Comparison of ENCODE assay signal across 8 mouse cellular contexts in the genomic region with DNA sequence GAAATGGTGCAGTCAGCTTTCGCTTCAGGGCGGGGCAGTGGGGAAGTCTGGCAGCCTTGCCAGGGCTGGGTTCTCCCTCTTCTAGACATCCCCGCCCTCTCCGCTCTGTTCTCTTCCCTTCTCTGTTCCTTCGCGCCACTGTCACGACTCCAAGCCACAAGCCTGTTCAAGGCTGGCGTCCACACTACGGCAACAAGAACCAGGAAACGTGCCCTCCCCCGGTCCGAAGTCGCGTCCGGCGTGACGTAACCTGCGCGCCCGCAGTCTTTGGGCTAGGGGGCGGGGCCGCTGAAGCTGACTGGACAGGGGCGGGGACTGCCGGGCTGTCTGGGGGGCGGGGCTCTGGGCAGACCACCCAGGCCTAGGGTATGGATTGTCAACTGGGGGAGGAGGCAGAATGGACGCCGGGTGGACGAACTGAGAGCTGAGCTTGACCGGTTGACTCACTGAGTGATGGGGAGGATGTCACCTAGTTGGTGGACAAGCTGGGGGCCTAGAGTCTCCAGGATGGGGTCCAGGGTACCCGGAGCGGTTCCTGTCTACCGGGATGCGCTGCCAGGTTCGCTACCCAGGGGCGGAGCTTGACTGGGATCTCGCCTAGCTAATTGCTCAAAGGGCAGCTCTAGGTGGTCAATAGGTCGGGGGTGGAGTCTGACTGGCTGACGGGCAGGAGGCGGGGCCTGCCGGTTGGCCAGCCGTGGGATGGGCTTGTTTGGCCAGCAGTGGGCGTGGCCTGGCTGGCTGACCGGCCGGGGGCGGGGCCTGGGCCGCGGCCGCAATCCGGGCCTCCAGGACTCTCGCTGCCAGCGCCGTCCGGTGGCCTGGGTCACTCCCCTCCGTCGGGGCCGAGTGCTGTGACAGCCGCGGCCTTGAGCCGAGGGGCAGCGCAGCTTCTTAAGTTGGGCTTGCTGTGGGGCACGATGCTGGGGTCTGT. TPM values are rescaled to one million over a fixed set of nuclear protein-coding genes. Genes with fewer than 3 reads are reported as not detected.
DNase-seq lines count a peak whose midpoint lies in the region; ATAC-seq and TF ChIP-seq lines count a peak whose summit lies in the region.

Gene Slc35f5, plus strand, starts transcription at position 337 of the 934 bp plus-strand sequence.

- in situ Hi-C loops in ES-E14 (cut with MboI; ENCODE audit: low sequenced_read_pairs in 2 of 2, unreplicated experiment in 2 of 2) = no loop called here

- peak; percentile 63; the same call in 1 of the 2 replicates for TF ChIP-seq POLR2A in olfactory bulb, adult 2 months (IDR thresholded peaks at IDR 0.05; ENCODE audit: insufficient read depth, low read depth, low read length)
- no peak for TF ChIP-seq POLR2A in thymus, adult 2 months (IDR thresholded peaks at IDR 0.05; ENCODE audit: control insufficient read depth, extremely low read depth, insufficient read depth, low read length, poor library complexity)

- intact Hi-C loops in heart, postnatal 36 days (cut with DNase I) = loop anchor here (1.0 to 2.0 kb wide), 2 partner anchors 42 to 124 kb away; no protein-coding TSS in a partner anchor

- peak within 1 kb of the TSS; percentile 71 to 92 for H3K4me3 ChIP-seq in ES-E14 (ENCODE audit: insufficient read depth in 1 of 2, low read depth in 1 of 2, low read length in 2 of 2, poor library complexity in 1 of 2, severe bottlenecking in 1 of 2)
- H3K4me3 ChIP-seq in forebrain, embryonic 16.5 days (replicated peaks; ENCODE audit: low read length) = peak within 1 kb of the TSS; percentile 92
- H3K4me3 ChIP-seq in layer of hippocampus, adult 2 months = peak within 1 kb of the TSS; percentile 80
- peak within 1 kb of the TSS; percentile 80 for H3K4me3 ChIP-seq in lung, embryonic 14.5 days (ENCODE audit: low read depth, low read length)
- peak within 1 kb of the TSS; percentile 68 for H3K4me3 ChIP-seq in olfactory bulb, adult 2 months (ENCODE audit: insufficient read depth, low read depth, low read length)
- H3K4me3 ChIP-seq in thymus, adult 2 months (ENCODE audit: control insufficient read depth, insufficient read depth, low read length) = peak within 1 kb of the TSS; percentile 54

- peak; percentile 79 for DNase-seq in ES-E14 (ENCODE audit: low read depth, low spot score)
- DNase-seq in cerebellum, adult 11-12 months = peak; percentile 98
- DNase-seq in heart, postnatal 36 days = peak; percentile 98 to 99
- DNase-seq in layer of hippocampus, adult 2 months (ENCODE audit: low spot score in 2 of 2) = peak; percentile 91 to 93
- DNase-seq in lung, embryonic 14.5 days = peak; percentile 98
- peak; percentile 73 for DNase-seq in thymus, adult 2 months

- H3K4me2 ChIP-seq in forebrain, embryonic 16.5 days (ENCODE audit: low read length) = peak within 1 kb of the TSS; percentile 79
- peak within 1 kb of the TSS; percentile 74 for H3K4me2 ChIP-seq in lung, embryonic 14.5 days

- H3K9ac ChIP-seq in ES-E14 (ENCODE audit: insufficient read depth, low read depth, low read length, poor library complexity, severe bottlenecking) = peak within 1 kb of the TSS; percentile 75
- peak within 1 kb of the TSS; percentile 89 for H3K9ac ChIP-seq in forebrain, embryonic 16.5 days (replicated peaks; ENCODE audit: low read depth, low read length)
- H3K9ac ChIP-seq in lung, embryonic 14.5 days = peak within 1 kb of the TSS; percentile 88

- peak; percentile 95 for ATAC-seq in forebrain, embryonic 16.5 days
- peak; percentile 94 for ATAC-seq in lung, embryonic 14.5 days (ENCODE audit: insufficient read depth)

- H3K27me3 ChIP-seq in forebrain, embryonic 16.5 days (replicated peaks; ENCODE audit: control insufficient read depth, insufficient read depth, low read length) = no peaks in the 10 kb centered on the region
- H3K27me3 ChIP-seq in lung, embryonic 14.5 days (ENCODE audit: insufficient read depth, low read length) = no peaks in the 10 kb centered on the region
- H3K27me3 ChIP-seq in thymus, adult 2 months (ENCODE audit: control insufficient read depth, insufficient read depth, low read length) = no peaks in the 10 kb centered on the region; the same call in 1 of the 2 replicates

- no peaks in the 10 kb centered on the region for H3K9me3 ChIP-seq in ES-E14 (ENCODE audit: control insufficient read depth, insufficient read depth, low read depth, low read length)
- H3K9me3 ChIP-seq in forebrain, embryonic 16.5 days (ENCODE audit: control insufficient read depth, low read length) = no peaks in the 10 kb centered on the region
- H3K9me3 ChIP-seq in lung, embryonic 14.5 days (ENCODE audit: low read depth, low read length) = no peaks in the 10 kb centered on the region

- H3K27ac ChIP-seq in ES-E14 (ENCODE audit: insufficient read depth, low read depth, low read length, poor library complexity, severe bottlenecking) = no peak within 1 kb of the TSS; the same call in 1 of the 2 replicates
- peak within 1 kb of the TSS; percentile 87 for H3K27ac ChIP-seq in forebrain, embryonic 16.5 days (ENCODE audit: low read length)
- peak within 1 kb of the TSS; percentile 88 for H3K27ac ChIP-seq in layer of hippocampus, adult 2 months
- peak within 1 kb of the TSS; percentile 94 for H3K27ac ChIP-seq in lung, embryonic 14.5 days (ENCODE audit: low read depth)
- H3K27ac ChIP-seq in olfactory bulb, adult 2 months (ENCODE audit: insufficient read depth, low read depth, low read length) = peak within 1 kb of the TSS; percentile 52
- H3K27ac ChIP-seq in thymus, adult 2 months (ENCODE audit: control insufficient read depth, insufficient read depth, low read length) = no peak within 1 kb of the TSS

- H3K36me3 ChIP-seq in ES-E14 (ENCODE audit: control insufficient read depth, insufficient read depth, low read length, poor library complexity, severe bottlenecking) = no peaks in the 10 kb centered on the region
- no peaks in the 10 kb centered on the region for H3K36me3 ChIP-seq in forebrain, embryonic 16.5 days (ENCODE audit: control insufficient read depth, insufficient read depth)
- 0 out of 2 replicates have a peak, but pooled peaks cover 3% of the 10 kb centered on the region for H3K36me3 ChIP-seq in lung, embryonic 14.5 days (ENCODE audit: insufficient read depth)
- no peaks in the 10 kb centered on the region for H3K36me3 ChIP-seq in thymus, adult 2 months (ENCODE audit: control insufficient read depth, insufficient read depth, low read length)

- TF ChIP-seq CTCF in layer of hippocampus, adult 2 months (conservative IDR thresholded peaks at IDR 0.05) = peak; percentile 10; the same call in 1 of the 2 replicates
- no peak for TF ChIP-seq CTCF in lung, embryonic 14.5 days (IDR thresholded peaks at IDR 0.05; ENCODE audit: low read depth)
- no peak for TF ChIP-seq CTCF in olfactory bulb, adult 2 months (IDR thresholded peaks at IDR 0.05; ENCODE audit: insufficient read depth, low read depth, low read length)
- no peak for TF ChIP-seq CTCF in thymus, adult 2 months (IDR thresholded peaks at IDR 0.05; ENCODE audit: borderline replicate concordance, control insufficient read depth, extremely low read depth, insufficient read depth, low read length, poor library complexity)

- under 1% methylated on average over 61 of the region's 61 CpGs for WGBS in forebrain, embryonic 16.5 days
- WGBS in lung, embryonic 14.5 days = under 1% methylated on average over 61 of the region's 61 CpGs
- under 1% methylated on average over 61 of the region's 61 CpGs for WGBS in olfactory bulb, adult 2 months
- WGBS in thymus, adult 2 months = under 1% methylated on average over 60 of the region's 61 CpGs

- H3K4me1 ChIP-seq in ES-E14 (ENCODE audit: control insufficient read depth in 2 of 2, insufficient read depth in 2 of 2, low read length in 2 of 2, poor library complexity in 1 of 2) = peaks cover 3 to 4% of the 10 kb centered on the region in 2 experiments; a peak in 2 of 4 replicates
- peaks cover 13% of the 10 kb centered on the region for H3K4me1 ChIP-seq in forebrain, embryonic 16.5 days (replicated peaks; ENCODE audit: control insufficient read depth, insufficient read depth, low read length)
- no peaks in the 10 kb centered on the region; the same call in 1 of the 2 replicates for H3K4me1 ChIP-seq in lung, embryonic 14.5 days (ENCODE audit: insufficient read depth)
- H3K4me1 ChIP-seq in olfactory bulb, adult 2 months (ENCODE audit: control insufficient read depth, insufficient read depth, low read length) = no peaks in the 10 kb centered on the region
- peaks cover 10% of the 10 kb centered on the region for H3K4me1 ChIP-seq in thymus, adult 2 months (replicated peaks; ENCODE audit: control insufficient read depth, insufficient read depth, low read length)

TF ChIP-seq in ES-E14, 5 proteins besides CTCF, POLR2A, EP300 and RAD21:
- TF ChIP-seq HCFC1 (IDR thresholded peaks at IDR 0.05; ENCODE audit: borderline replicate concordance, insufficient read depth, low read length) = peak; percentile 65; the same call in 1 of the 2 replicates
- no peak for TF ChIP-seq ZNF384 (IDR thresholded peaks at IDR 0.05; ENCODE audit: low read depth, low read length)
TF ChIP-seq in ES-E14: peak in this region for 1.

RNA-seq across cellular contexts. Expression of gene Slc35f5, which starts in this region (rescaled TPM):
- total RNA-seq in ES-E14 (2012; rRNA removed) = 22.2 and 27.1 TPM in 2 replicates
- polyA plus RNA-seq in forebrain, embryonic 16.5 days (2015; fragmentation: Nextera tagmentation; extraction: Ambion mirVana) = 31.6 and 32.9 TPM in 2 replicates
- total RNA-seq in heart, postnatal 36 days (2021) = 100 to 1,000 TPM; 126 to 146 TPM
- total RNA-seq in layer of hippocampus, adult 2 months (2021) = 10 to 100 TPM; 22.4 to 24.2 TPM
- 43.4 and 44.8 TPM in 2 replicates for polyA plus RNA-seq in lung, embryonic 14.5 days (2014; fragmentation: Nextera tagmentation; extraction: Ambion mirVana)
- polyA plus RNA-seq in olfactory bulb, adult 2 months (2012; ENCODE audit: insufficient read depth, insufficient read length, low replicate concordance, missing spikeins) = not detected in 2 replicates
- 3.8 and 5.5 TPM in 2 replicates for polyA plus RNA-seq in thymus, adult 2 months (2012; rRNA removed)

Comparison
In these comparisons a context has a peak if more than half of its experiments do, and no peak if none do; other contexts are left out.
1. H3K27ac ChIP-seq: peak in forebrain, embryonic 16.5 days (single experiment), layer of hippocampus, adult 2 months (single experiment), lung, embryonic 14.5 days (single experiment) and olfactory bulb, adult 2 months (single experiment); none in ES-E14 (single experiment) and thymus, adult 2 months (single experiment).
2. Peak in every context shown above with its lines, with median percentiles within 50 percentile points of each other: DNase-seq, H3K4me3 ChIP-seq and H3K9ac ChIP-seq.